Mouse (Mus musculus): ENCODE data around the gene Ppp1r27.

- TF ChIP-seq CTCF (IDR thresholded peaks at IDR 0.05) = no peak
- TF ChIP-seq EP300 (IDR thresholded peaks at IDR 0.05) = no peak
Measured at GRCm38 (mm10) chr11:120549986-120550809, 734 bp downstream of the Ppp1r27 start.
